Mouse (Mus musculus): ENCODE results near the gene Wdr74. TPM values are rescaled to one million over a fixed set of nuclear protein-coding genes. Genes with fewer than 3 reads are reported as not detected.

Wdr74 gene
- polyA plus RNA-seq, 1 experiment, result not detected

DNA sequence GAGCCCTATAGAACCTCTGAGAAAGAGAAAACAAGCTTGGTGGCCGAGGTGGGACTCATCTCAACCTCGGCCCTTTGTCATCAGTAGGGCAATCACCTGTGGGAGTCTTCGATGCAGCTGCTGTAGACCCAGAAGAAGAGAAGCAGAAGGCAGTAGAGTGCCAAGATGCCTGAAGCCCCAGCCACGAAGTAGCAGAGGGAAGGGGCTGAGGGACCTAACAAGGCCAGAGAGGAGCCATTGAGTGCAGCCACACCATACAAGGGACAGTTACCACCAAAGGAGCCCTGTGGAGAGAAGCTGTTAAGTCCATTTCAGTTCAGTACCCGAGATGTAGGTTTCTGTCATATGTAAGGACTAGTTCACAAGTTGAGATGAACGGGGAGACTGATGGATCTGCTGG lies 37.8 kb downstream of the Wdr74 start:
- no peak overlapping the region for H3K4me3 ChIP-seq (ENCODE audit: insufficient read depth, low read depth, low read length)
- peaks cover 16% of the 10 kb centered on the region for H3K4me1 ChIP-seq (ENCODE audit: control insufficient read depth, insufficient read depth, low read length)
- H3K27ac ChIP-seq (ENCODE audit: insufficient read depth, low read depth, low read length), result no peak overlapping the region
- 60% methylated on average over 6 of the region's 6 CpGs for WGBS
- no peak for TF ChIP-seq CTCF (IDR thresholded peaks at IDR 0.05; ENCODE audit: insufficient read depth, low read depth, low read length)
- no peak for TF ChIP-seq POLR2A (IDR thresholded peaks at IDR 0.05; ENCODE audit: insufficient read depth, low read depth, low read length)

DNA sequence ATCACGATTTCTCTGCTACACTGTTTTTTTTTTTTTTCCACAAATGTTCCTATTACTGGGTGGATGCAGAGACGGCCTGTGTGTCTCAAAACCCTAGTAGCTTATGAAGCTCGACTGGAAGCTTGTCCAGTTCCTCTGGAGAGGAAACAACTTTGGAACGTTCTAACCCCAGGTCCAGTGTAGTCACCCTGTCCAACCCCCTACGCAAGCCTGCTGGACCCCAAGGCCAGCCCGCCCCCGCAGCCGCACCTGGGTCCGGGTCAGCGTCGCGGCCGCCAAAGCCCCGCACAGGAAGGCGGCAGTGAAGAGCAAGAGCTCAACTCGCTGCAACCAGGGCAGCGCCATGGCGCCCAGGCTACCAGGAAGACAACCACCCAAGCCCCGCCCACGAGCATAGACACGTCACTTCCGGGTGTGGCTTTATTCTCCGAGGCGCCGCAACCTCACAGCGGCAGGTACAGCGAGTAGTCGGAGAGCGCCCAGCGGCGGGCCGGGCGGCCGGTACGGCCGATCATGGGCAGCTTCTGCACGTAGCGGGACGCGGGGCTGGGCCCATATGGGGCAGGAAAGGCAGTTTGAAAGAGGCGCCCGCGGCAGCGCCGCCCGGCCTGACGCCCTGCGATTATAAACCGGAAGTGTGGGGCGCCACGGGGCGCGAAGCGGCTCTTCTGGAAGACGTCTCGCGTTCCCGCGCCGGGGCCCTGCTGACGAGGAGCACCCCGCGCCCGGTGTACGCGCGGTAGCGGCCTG lies 38.6 kb downstream of the Wdr74 start, which contains the start of gene Tmem179b:
Gene Tmem179b, minus strand, starts transcription at position 382 of the 750 bp plus-strand sequence.
- peak within 1 kb of the TSS; percentile 91 for H3K4me3 ChIP-seq (ENCODE audit: insufficient read depth, low read depth, low read length)
- under 1% methylated on average over 68 of the region's 68 CpGs for WGBS
- H3K27ac ChIP-seq (ENCODE audit: insufficient read depth, low read depth, low read length), result peak within 1 kb of the TSS; percentile 88
- H3K4me1 ChIP-seq (ENCODE audit: control insufficient read depth, insufficient read depth, low read length), result peaks cover 16% of the 10 kb centered on the region
- TF ChIP-seq POLR2A (IDR thresholded peaks at IDR 0.05; ENCODE audit: insufficient read depth, low read depth, low read length) (peak; percentile 95), CTCF (IDR thresholded peaks at IDR 0.05; ENCODE audit: insufficient read depth, low read depth, low read length) (no peak)

- peak overlapping the region; percentile 91 for H3K4me3 ChIP-seq (ENCODE audit: insufficient read depth, low read depth, low read length)
- no peak for TF ChIP-seq CTCF (IDR thresholded peaks at IDR 0.05; ENCODE audit: insufficient read depth, low read depth, low read length)
- 3% methylated on average over 20 of the region's 20 CpGs for WGBS
- peaks cover 16% of the 10 kb centered on the region for H3K4me1 ChIP-seq (ENCODE audit: control insufficient read depth, insufficient read depth, low read length)
- peak overlapping the region; percentile 88 for H3K27ac ChIP-seq (ENCODE audit: insufficient read depth, low read depth, low read length)
These were observed 39.4 kb downstream of the Wdr74 start for GRCm38 (mm10) chr19:8774951-8775421.

GRCm38 (mm10) chr19:8786008-8786781 lies 50.6 kb downstream of the Wdr74 start, which contains the start of gene Taf6l:
TSS of gene Taf6l (minus strand) at chr19:8786417.
- H3K27ac ChIP-seq (ENCODE audit: insufficient read depth, low read depth, low read length), result no peak within 1 kb of the TSS
- no peaks in the 10 kb centered on the region for H3K4me1 ChIP-seq (ENCODE audit: control insufficient read depth, insufficient read depth, low read length)
- WGBS, result under 1% methylated on average over 32 of the region's 32 CpGs
- TF ChIP-seq CTCF (IDR thresholded peaks at IDR 0.05; ENCODE audit: insufficient read depth, low read depth, low read length) (no peak), POLR2A (IDR thresholded peaks at IDR 0.05; ENCODE audit: insufficient read depth, low read depth, low read length) (no peak)
- H3K4me3 ChIP-seq (ENCODE audit: insufficient read depth, low read depth, low read length), result peak within 1 kb of the TSS; percentile 80

- WGBS, result 33% methylated on average over 3 of the region's 3 CpGs
- Histone ChIP-seq H3K27ac (ENCODE audit: insufficient read depth, low read depth, low read length) (no peak overlapping the region), H3K4me1 (ENCODE audit: control insufficient read depth, insufficient read depth, low read length) (no peaks in the 10 kb centered on the region), H3K4me3 (ENCODE audit: insufficient read depth, low read depth, low read length) (no peak overlapping the region)
- no peak for TF ChIP-seq CTCF (IDR thresholded peaks at IDR 0.05; ENCODE audit: insufficient read depth, low read depth, low read length)
- TF ChIP-seq POLR2A (IDR thresholded peaks at IDR 0.05; ENCODE audit: insufficient read depth, low read depth, low read length), result no peak
These were observed 52.9 kb downstream of the Wdr74 start for GRCm38 (mm10) chr19:8788521-8788920.

- Histone ChIP-seq H3K4me1 (ENCODE audit: control insufficient read depth, insufficient read depth, low read length) (no peaks in the 10 kb centered on the region), H3K4me3 (ENCODE audit: insufficient read depth, low read depth, low read length) (no peak overlapping the region), H3K27ac (ENCODE audit: insufficient read depth, low read depth, low read length) (no peak overlapping the region)
- TF ChIP-seq CTCF (IDR thresholded peaks at IDR 0.05; ENCODE audit: insufficient read depth, low read depth, low read length) (no peak), POLR2A (IDR thresholded peaks at IDR 0.05; ENCODE audit: insufficient read depth, low read depth, low read length) (no peak)
- 38% methylated on average over 1 of the region's 1 CpGs for WGBS
These were observed 53.5 kb downstream of the Wdr74 start for GRCm38 (mm10) chr19:8789171-8789570.

GRCm38 (mm10) chr19:8790171-8790570 lies 54.5 kb downstream of the Wdr74 start:
- no peaks in the 10 kb centered on the region for H3K4me1 ChIP-seq (ENCODE audit: control insufficient read depth, insufficient read depth, low read length)
- H3K4me3 ChIP-seq (ENCODE audit: insufficient read depth, low read depth, low read length), result no peak overlapping the region
- H3K27ac ChIP-seq (ENCODE audit: insufficient read depth, low read depth, low read length), result no peak overlapping the region
- TF ChIP-seq CTCF (IDR thresholded peaks at IDR 0.05; ENCODE audit: insufficient read depth, low read depth, low read length) (no peak), POLR2A (IDR thresholded peaks at IDR 0.05; ENCODE audit: insufficient read depth, low read depth, low read length) (no peak)
- 73% methylated on average over 7 of the region's 7 CpGs for WGBS

Other genes starting within 250 kb of the Wdr74 start
- gene Slc22a8, start 144.6 kb upstream of the Wdr74 start, polyA plus RNA-seq (2012; ENCODE audit: insufficient read depth, insufficient read length, low replicate concordance, missing spikeins), result not detected in 2 replicates
- not detected in 2 replicates for gene Slc22a6, start 117.8 kb upstream of the Wdr74 start, polyA plus RNA-seq (2012; ENCODE audit: insufficient read depth, insufficient read length, low replicate concordance, missing spikeins)
- not detected in 2 replicates for gene Chrm1, start 72.0 kb upstream of the Wdr74 start, polyA plus RNA-seq (2012; ENCODE audit: insufficient read depth, insufficient read length, low replicate concordance, missing spikeins)
- not detected in 2 replicates for gene Slc3a2, start 12.5 kb upstream of the Wdr74 start, polyA plus RNA-seq (2012; ENCODE audit: insufficient read depth, insufficient read length, low replicate concordance, missing spikeins)
- gene 1700092M07Rik, start 4.9 kb downstream of the Wdr74 start, polyA plus RNA-seq (2012; ENCODE audit: insufficient read depth, insufficient read length, low replicate concordance, missing spikeins), result not detected in 2 replicates
- gene Stx5a, start 5.6 kb downstream of the Wdr74 start, polyA plus RNA-seq (2012; ENCODE audit: insufficient read depth, insufficient read length, low replicate concordance, missing spikeins), result 609 TPM in 1 of 2 replicates, not detected in the other
- gene Nxf1, start 21.2 kb downstream of the Wdr74 start, polyA plus RNA-seq (2012; ENCODE audit: insufficient read depth, insufficient read length, low replicate concordance, missing spikeins), result not detected in 2 replicates
- gene Tmem223, start 35.2 kb downstream of the Wdr74 start, polyA plus RNA-seq (2012; ENCODE audit: insufficient read depth, insufficient read length, low replicate concordance, missing spikeins), result not detected in 2 replicates
- gene Tmem179b, start 38.6 kb downstream of the Wdr74 start, polyA plus RNA-seq (2012; ENCODE audit: insufficient read depth, insufficient read length, low replicate concordance, missing spikeins), result not detected in 2 replicates
- not detected in 2 replicates for gene Taf6l, start 50.6 kb downstream of the Wdr74 start, polyA plus RNA-seq (2012; ENCODE audit: insufficient read depth, insufficient read length, low replicate concordance, missing spikeins)
- gene Polr2g, start 62.8 kb downstream of the Wdr74 start, polyA plus RNA-seq (2012; ENCODE audit: insufficient read depth, insufficient read length, low replicate concordance, missing spikeins), result not detected in 2 replicates
- not detected in 2 replicates for gene Zbtb3, start 66.7 kb downstream of the Wdr74 start, polyA plus RNA-seq (2012; ENCODE audit: insufficient read depth, insufficient read length, low replicate concordance, missing spikeins)
- not detected in 2 replicates for gene Ttc9c, start 83.5 kb downstream of the Wdr74 start, polyA plus RNA-seq (2012; ENCODE audit: insufficient read depth, insufficient read length, low replicate concordance, missing spikeins)
- gene Hnrnpul2, start 84.2 kb downstream of the Wdr74 start, polyA plus RNA-seq (2012; ENCODE audit: insufficient read depth, insufficient read length, low replicate concordance, missing spikeins), result 134 and 194 TPM in 2 replicates
- not detected in 2 replicates for gene AC129217.1, start 93.9 kb downstream of the Wdr74 start, polyA plus RNA-seq (2012; ENCODE audit: insufficient read depth, insufficient read length, low replicate concordance, missing spikeins)
- not detected in 2 replicates for gene Bscl2, start 101.6 kb downstream of the Wdr74 start, polyA plus RNA-seq (2012; ENCODE audit: insufficient read depth, insufficient read length, low replicate concordance, missing spikeins)
- gene Gng3, start 103.4 kb downstream of the Wdr74 start, polyA plus RNA-seq (2012; ENCODE audit: insufficient read depth, insufficient read length, low replicate concordance, missing spikeins), result not detected in 2 replicates
- not detected in 2 replicates for gene Lrrn4cl, start 114.9 kb downstream of the Wdr74 start, polyA plus RNA-seq (2012; ENCODE audit: insufficient read depth, insufficient read length, low replicate concordance, missing spikeins)
- 403 TPM in 1 of 2 replicates, not detected in the other for gene Ubxn1, start 135.7 kb downstream of the Wdr74 start, polyA plus RNA-seq (2012; ENCODE audit: insufficient read depth, insufficient read length, low replicate concordance, missing spikeins)
- not detected in 2 replicates for gene Uqcc3, start 145.1 kb downstream of the Wdr74 start, polyA plus RNA-seq (2012; ENCODE audit: insufficient read depth, insufficient read length, low replicate concordance, missing spikeins)
- gene Lbhd1, start 147.9 kb downstream of the Wdr74 start, polyA plus RNA-seq (2012; ENCODE audit: insufficient read depth, insufficient read length, low replicate concordance, missing spikeins), result not detected in 2 replicates
- not detected in 2 replicates for gene Gm49403, start 148.1 kb downstream of the Wdr74 start, polyA plus RNA-seq (2012; ENCODE audit: insufficient read depth, insufficient read length, low replicate concordance, missing spikeins)
- gene 1810009A15Rik, start 153.0 kb downstream of the Wdr74 start, polyA plus RNA-seq (2012; ENCODE audit: insufficient read depth, insufficient read length, low replicate concordance, missing spikeins), result not detected in 2 replicates
- gene Gm49416, start 153.1 kb downstream of the Wdr74 start, polyA plus RNA-seq (2012; ENCODE audit: insufficient read depth, insufficient read length, low replicate concordance, missing spikeins), result not detected in 2 replicates
- not detected in 2 replicates for gene Ints5, start 157.2 kb downstream of the Wdr74 start, polyA plus RNA-seq (2012; ENCODE audit: insufficient read depth, insufficient read length, low replicate concordance, missing spikeins)
- gene Ganab, start 162.2 kb downstream of the Wdr74 start, polyA plus RNA-seq (2012; ENCODE audit: insufficient read depth, insufficient read length, low replicate concordance, missing spikeins), result not detected in 2 replicates
- gene B3gat3, start 184.5 kb downstream of the Wdr74 start, polyA plus RNA-seq (2012; ENCODE audit: insufficient read depth, insufficient read length, low replicate concordance, missing spikeins), result not detected in 2 replicates
- gene Rom1, start 193.5 kb downstream of the Wdr74 start, polyA plus RNA-seq (2012; ENCODE audit: insufficient read depth, insufficient read length, low replicate concordance, missing spikeins), result not detected in 2 replicates
- not detected in 2 replicates for gene Eml3, start 193.7 kb downstream of the Wdr74 start, polyA plus RNA-seq (2012; ENCODE audit: insufficient read depth, insufficient read length, low replicate concordance, missing spikeins)
- not detected in 2 replicates for gene Mta2, start 206.0 kb downstream of the Wdr74 start, polyA plus RNA-seq (2012; ENCODE audit: insufficient read depth, insufficient read length, low replicate concordance, missing spikeins)
- gene Tut1, start 218.0 kb downstream of the Wdr74 start, polyA plus RNA-seq (2012; ENCODE audit: insufficient read depth, insufficient read length, low replicate concordance, missing spikeins), result not detected in 2 replicates
- 678 TPM in 1 of 2 replicates, not detected in the other for gene Eef1g, start 231.2 kb downstream of the Wdr74 start, polyA plus RNA-seq (2012; ENCODE audit: insufficient read depth, insufficient read length, low replicate concordance, missing spikeins)

Measured in olfactory bulb, adult 2 months (tissue).